Mouse (Mus musculus) left cerebral cortex, postnatal 25 days (tissue): ENCODE measurements around the gene Adad2. TPM values are rescaled to one million over a fixed set of nuclear protein-coding genes. Genes with fewer than 3 reads are reported as not detected.

ENCODE experiments used
- total RNA-seq, 2 experiments: library from RNA; stranded (reverse); gene quantifications; 2 replicates each; pipeline ENCODE4 v1.2.3; 2021

Adad2 gene
- total RNA-seq, 2 experiments from 2014 or later = 0.23 to 0.55 TPM

Other genes starting within 250 kb of the Adad2 start
- gene Mlycd, start 217.9 kb upstream of the Adad2 start, total RNA-seq = 10 to 100 TPM; 28.6 to 30.3 TPM
- gene Osgin1, start 178.6 kb upstream of the Adad2 start, total RNA-seq = 1 to 10 TPM in 1 of 2 experiments, under 1 TPM in 1; 0.55 to 1.0 TPM
- gene Necab2, start 166.0 kb upstream of the Adad2 start, total RNA-seq = 10 to 100 TPM; 59.0 to 73.8 TPM
- gene Slc38a8, start 111.0 kb upstream of the Adad2 start, total RNA-seq = under 1 TPM; 0.34 to 0.69 TPM
- gene Mbtps1, start 54.0 kb upstream of the Adad2 start, total RNA-seq = 10 to 100 TPM; 62.3 to 68.5 TPM
- 10 to 100 TPM; 44.8 to 47.1 TPM for gene Hsdl1, start 37.6 kb upstream of the Adad2 start, total RNA-seq
- gene Dnaaf1, start 37.5 kb upstream of the Adad2 start, total RNA-seq = under 1 TPM; 0.21 to 0.25 TPM
- gene Taf1c, start 7.5 kb upstream of the Adad2 start, total RNA-seq = 1 to 10 TPM; 9.9 to 10.0 TPM
- gene Kcng4, start 22.9 kb downstream of the Adad2 start, total RNA-seq = 1 to 10 TPM; 3.3 to 4.0 TPM
- 10 to 100 TPM in 1 of 2 experiments, 1 to 10 TPM in 1; 8.6 to 10.8 TPM for gene Wfdc1, start 53.6 kb downstream of the Adad2 start, total RNA-seq
- gene Atp2c2, start 87.3 kb downstream of the Adad2 start, total RNA-seq = 1 to 10 TPM; 1.9 to 2.1 TPM
- 10 to 100 TPM; 17.0 to 17.4 TPM for gene Tldc1, start 165.7 kb downstream of the Adad2 start, total RNA-seq
- gene Cotl1, start 227.8 kb downstream of the Adad2 start, total RNA-seq = 10 to 100 TPM; 57.2 to 62.6 TPM
- gene Klhl36, start 249.5 kb downstream of the Adad2 start, total RNA-seq = 1 to 10 TPM; 5.4 to 6.0 TPM